Mouse (Mus musculus) ovary, postnatal 10 days (tissue): ENCODE results near the gene Slc27a4.
"Not testable (repeated sequence)": the region's sequence is repeated elsewhere in the genome, so short reads cannot be mapped to it uniquely, and the experiment has no call there.

ENCODE experiments used
- DNase-seq: peaks from one replicate; pipeline ENCODE4 v3.0.0; 2022; ENCODE audit warnings: low spot score

The Slc27a4 gene

DNA sequence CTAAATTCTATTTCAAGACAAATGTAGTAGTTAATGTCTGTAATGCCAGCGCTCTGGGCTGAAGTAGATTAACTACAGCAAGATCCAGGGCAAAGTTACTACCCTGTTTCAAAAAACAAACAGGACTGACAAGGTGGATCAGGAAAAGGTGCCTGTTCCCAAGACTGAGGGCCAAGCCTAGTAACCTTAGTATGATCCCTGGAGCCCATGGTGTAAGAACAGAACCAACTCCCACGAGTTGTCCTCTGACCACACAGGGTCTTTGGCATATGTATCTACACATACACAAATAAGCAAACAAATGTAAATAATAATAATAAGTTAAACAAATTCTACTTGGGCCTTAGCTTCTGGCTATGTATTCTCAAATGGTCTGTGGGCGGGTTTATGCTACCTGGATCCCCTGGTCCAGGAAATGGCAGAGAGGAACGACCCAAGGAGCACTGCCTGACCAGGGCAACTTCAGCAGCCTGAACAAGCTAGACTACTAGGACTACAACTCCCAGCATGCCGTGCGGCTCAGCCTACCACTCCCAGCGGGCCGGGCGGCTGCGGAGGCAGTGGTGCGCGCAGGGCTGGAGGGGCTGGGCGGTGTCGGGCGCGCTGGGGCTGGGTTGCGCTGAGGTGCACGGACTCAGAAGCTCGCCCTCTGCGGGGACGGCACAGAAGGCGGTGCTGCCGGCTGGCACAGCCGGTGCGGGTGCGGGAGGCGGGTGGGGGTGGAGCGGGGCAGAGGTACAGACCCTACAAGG is at the start of gene Slc27a4:
Gene Slc27a4 (plus strand): TSS at position 560 of the 752 bp plus-strand sequence.
- peak; percentile 90 for DNase-seq

DNA sequence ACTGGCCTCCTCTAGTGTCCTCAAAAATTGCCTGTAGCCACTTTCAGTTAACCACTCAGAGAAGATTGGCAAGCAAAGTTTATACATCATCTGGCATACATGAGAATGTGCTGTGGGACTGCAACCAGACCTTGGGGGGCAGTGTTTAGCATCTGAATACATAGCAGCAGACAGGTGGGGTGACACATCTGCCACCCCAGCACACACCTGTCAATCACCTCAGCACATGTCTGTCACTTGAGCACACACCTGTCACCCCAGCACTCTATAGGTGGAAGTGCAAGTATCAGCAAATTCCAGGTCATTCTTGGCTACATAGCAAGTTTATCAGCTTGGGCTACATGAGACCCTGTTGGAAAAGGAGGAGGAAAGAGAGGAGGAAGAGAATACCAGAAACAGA is 46.7 kb upstream of the Slc27a4 start:
- DNase-seq, result no peak

DNA sequence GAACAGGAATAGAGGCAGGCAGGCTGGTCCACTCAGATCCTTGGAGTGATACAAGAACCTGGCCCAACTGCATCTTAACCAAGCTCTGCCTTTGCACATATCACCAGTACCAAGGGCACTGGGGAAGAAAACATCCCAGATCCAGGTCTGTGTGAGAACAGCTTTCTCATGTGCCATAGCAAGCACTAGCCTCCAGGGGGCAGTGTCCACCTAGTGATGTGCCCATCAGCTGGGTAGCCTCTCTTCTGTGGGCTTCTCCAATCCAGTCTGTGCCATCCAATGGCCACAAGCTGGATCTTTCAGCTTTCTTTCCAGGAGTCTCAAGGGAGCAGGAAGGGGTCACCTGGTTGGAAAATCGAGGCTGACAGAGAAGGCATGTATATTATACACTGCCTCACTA is 37.6 kb upstream of the Slc27a4 start:
- DNase-seq, result peak; percentile 46

DNA sequence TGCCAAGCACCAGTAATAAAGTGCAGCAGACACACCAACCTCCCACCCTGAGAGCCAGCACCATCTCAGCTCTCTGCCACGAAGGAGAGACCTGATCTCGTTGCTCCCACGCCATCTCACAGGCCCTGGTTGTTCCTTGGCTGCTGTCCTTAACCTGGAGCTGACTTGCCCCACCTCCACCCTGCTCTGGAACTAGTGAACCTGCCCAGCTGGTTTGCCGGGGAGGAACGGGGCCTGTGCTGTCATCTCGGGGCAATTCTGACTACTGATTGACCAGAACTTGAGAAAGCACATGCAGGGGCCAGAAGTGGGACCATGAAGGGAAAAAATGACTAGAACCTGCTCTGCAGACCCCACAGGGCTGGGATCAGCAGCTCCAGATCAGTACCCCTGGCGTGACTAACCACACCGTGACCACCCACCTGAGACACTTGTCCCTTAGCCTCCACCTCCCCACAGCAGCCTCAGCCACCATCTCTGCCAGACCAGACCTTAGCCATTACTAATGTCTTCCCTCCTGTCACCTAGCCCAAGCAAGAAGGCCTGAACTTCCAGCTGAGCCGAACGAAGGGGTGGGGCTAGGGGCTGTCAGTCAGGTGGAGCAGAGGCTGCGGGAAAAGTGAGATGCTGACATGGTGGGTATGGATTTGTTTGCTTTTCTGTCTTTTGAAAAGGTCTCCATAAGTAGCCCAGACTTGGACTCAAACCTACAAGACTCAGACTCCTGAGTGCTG is 34.3 kb upstream of the Slc27a4 start:
- no peak for DNase-seq

DNA sequence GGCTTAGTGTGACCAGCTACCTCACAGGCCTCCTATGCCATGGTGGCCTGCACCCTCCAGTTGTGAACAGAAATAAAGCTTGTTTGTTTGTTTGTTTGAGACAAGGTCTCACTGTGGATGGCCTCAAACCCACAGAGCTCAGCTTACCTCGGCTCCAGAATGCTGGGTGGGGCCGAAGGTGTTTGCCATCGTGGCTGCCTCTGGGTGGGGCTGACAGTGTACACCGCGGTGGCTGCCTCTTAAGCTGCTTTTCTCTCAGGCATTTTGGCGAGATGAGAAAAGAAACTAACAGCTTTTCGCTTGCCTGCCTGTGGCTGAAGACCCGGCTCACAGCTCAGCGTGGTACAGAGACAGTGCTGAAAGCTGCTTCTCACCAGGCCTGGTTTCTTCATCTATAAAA is 33.5 kb upstream of the Slc27a4 start:
- no peak for DNase-seq

DNA sequence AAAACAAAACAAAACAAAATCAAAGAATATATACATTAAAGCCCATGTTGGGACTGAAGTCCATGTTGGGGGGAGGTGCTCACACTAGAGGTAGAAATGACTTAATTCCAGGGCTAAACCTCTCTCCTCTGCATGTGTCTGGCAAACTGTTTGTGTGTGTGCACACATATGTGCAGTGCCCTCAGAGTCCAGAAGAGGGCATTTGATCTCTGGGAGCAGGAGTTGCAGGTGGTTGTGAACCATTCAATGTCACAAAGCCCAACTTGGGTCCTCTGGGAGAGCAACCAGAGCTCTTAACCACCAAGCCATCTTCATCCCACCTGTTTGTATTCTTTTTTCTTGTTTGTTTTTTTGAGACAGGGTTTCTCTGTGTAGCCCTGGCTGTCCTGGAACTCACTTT is 32.3 kb upstream of the Slc27a4 start:
- no peak for DNase-seq

DNA sequence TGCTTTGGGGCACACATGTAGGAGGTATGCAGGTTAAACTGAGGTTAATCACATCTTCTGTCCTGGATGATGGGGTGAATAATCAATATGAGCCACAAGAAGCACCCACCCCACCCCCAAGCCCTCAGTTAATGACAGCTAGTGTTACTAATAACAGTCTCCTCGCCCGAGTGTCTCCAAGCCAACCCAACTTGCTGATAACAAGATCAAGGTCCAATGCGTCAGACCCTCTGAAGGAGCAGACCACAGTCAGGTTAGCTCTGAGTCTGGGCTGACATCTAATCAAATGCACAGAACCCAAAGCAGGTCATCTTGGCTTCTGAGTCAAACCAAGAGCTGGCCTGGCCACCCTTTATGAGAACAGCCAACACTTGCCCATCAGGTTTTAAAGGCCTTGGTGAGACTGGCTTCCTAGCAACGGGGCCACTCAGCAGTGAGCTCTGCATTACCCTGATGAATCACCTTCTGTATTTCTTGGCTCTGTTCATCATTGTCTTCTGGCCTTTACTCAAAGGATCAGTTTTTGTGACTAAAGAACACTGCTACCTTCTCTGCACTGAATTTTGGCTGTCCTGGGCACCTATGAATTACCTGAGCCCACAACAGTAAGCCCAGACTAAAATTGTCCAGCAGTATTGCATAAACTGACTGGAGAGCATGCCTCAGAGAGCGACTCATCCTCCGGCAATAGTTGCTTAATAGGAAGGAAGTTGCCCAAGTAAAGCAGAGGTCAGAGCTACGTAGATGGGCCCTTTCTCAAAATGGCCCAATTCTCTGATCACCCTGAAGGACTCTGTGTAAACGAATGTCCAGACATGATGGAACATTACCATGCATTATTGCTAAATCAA is 30.6 kb upstream of the Slc27a4 start:
- no peak for DNase-seq

DNA sequence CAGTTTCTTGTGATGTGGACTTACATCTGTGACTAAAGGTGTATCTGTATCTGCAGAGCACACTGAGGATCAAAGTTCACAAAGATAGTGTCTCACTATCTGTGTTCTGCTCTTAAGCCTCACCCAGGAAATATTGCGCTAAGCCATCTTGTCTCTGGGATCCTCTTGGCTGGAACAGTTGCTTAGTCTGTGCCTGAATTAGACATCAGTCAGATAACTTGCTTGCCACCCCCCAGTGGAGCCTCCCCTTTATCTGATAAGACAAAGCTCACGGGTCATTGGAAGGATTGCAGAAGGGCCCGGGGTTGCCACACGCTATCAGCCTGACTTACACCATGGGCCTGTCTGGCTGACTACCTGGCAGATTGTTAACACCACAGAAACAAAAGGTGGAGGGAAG is 29.1 kb upstream of the Slc27a4 start:
- DNase-seq, result no peak

DNA sequence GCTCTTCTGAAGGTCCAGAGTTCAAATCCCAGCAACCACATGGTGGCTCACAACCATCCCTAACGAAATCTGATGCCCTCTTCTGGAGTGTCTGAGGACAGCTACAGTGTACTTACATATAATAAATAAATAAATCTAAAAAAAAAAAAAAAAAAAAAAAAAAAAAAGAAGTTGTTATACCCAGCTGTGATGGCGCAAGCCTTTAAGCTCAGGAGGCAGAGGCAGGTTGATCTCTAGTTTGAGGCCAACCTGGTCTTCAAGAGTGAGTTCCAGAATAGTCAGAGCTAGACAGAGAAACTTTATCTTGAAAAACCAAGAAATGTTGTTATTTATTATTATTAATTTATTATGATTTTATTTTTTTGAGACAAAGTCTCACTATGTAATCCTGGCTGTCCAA is 21.2 kb upstream of the Slc27a4 start:
- DNase-seq, result not testable (repeated sequence)

DNA sequence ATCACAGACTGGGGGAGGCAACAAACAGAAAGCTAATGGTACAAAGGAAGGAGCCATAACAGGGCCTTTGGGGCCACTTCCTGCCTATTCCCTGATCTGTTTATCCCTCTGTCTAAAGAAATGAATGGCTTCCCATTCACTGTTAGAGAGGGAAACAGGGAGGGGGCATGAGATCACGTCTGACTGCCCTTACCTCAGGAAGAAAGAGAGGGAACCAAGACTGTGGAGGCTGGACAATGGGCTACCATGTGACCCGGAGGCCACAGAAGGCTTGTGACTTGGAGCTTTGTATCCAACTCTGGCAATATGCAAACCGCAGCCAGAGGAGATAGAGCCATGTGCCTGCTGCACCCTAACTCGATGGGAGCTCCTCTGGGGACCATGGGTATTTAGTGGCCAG is 18.1 kb upstream of the Slc27a4 start:
- DNase-seq, result no peak

DNA sequence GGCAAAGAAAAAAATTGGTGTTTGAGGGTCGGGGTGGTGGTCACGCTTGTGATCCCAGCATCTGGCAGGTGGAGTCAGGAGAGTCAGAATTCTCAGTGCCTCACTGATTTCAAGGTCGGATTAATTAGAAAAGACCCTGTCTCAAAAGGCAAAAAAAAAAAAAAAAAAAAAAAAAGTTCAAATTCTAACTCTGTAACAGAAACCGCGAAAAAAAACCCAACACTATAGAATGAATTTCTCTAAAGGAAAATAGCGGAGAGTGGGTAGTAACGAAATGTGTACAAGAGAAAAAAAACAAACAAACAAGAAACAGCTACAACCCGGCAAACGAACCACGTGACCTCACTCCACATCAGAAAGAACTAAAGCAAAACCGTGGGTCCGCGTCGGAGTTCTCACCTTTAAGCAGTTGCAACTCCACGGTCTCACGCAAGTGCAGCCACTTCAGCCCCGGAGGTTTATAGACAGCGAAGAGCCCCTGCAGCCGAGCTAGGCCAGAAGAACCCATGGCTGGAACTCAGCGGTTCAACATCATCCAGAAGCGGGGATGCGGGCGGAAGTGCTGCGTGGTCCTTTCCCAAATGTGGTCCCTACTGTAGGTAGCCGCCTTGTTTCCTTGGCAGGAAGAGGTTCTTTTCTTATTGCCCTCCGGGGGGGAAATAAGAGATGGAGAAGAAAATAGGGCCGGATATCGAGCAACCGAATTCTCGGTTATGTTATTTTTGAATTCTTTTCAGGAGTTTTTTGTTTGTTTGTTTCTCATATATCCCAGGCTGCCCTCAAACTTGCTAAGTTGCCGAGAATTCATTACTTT is 15.1 kb upstream of the Slc27a4 start, which contains the start of gene Coq4:
Gene Coq4 (plus strand): TSS at position 390 of the 814 bp plus-strand sequence.
- peak; percentile 70 for DNase-seq

DNA sequence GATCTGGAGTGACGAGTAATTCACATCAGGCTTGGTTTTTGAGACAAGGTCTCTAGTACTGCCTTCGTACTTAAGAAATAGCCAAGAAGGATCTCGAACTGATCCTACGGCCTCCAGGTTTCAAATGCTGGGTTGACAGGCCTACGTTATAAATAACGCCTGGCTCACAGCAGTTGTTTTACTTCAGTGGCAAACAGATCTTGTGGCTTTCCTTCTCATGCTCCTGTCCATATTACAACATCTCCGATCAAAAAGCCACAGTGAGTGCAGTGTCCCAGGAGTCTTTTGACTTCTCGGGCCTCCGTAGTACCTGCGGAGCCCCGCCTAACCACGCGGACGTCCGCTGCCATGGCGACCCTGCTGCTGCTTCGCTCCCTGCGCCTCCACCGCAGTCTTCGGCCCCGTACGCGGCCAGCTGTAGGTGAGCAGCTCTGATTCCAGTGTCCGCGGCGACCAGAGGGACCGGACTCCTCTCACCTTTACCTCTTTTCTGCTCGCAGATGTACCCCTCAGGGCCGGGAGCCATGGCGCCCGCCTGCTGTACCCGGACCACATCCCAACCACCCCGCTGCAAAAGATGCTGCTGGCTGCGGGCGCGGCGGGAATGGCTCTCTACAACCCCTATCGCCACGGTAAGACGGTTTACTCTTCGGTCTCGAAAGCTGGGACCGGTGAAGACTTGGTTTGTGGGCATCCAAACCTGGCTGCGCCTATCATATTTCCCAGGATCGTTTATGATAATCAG is 14.3 kb upstream of the Slc27a4 start, which contains the start of gene Trub2:
Gene Trub2 (minus strand): TSS at position 566 of the 745 bp plus-strand sequence.
- peak; percentile 53 for DNase-seq

DNA sequence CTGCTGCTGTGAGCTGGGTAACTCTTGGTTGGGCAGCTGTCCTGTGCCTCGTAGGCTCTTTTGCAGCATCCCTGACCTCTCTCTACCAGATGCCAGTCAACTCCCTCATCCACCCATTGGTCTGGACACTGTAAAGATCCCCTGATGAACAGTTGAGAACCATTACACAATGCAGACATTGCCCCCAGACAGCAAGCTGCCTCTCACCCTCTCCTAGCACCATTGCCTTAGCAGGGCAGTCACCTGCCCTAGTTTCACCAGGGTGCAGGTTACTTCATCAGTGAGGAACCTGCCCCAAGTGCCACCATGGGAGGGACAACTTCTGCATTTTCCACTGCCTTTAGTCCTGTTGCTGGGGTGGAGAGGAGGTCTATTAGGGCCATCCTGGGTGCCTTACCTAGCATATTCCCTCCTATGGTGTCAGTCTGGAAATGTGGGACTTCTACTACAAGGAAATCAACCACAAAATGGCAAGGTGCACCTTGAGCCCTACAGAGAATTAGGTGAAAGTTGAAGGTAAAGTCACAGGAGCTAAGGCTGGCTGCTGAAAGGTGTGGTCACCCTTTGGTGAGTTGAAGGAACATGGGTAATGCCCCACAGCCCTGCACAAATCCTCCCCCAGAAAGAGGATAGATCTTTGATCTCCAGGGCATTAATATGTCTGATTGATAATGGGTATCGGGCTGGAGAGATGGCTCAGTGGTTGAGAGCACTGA is 9.5 kb upstream of the Slc27a4 start:
- no peak for DNase-seq

DNA sequence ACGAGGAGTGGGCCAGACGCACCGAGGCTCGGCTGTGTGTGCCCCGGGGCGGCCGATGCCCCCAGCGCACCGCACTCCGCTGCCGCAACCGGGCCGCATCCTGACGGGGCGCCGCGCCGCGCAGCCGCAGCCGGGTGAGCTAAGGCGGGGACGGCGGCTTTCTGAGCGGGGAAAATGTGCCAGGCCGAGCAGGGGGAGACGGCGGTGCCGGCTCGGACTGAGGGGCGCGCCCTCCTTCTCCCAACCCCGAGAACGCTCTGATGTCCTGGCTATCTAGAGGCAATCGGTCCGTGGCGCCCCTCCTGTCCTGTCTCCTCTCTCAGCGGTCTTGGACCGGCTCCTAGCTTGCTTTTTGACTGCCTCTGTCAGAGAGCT is 380 bp downstream of the Slc27a4 start:
- no peak for DNase-seq

DNA sequence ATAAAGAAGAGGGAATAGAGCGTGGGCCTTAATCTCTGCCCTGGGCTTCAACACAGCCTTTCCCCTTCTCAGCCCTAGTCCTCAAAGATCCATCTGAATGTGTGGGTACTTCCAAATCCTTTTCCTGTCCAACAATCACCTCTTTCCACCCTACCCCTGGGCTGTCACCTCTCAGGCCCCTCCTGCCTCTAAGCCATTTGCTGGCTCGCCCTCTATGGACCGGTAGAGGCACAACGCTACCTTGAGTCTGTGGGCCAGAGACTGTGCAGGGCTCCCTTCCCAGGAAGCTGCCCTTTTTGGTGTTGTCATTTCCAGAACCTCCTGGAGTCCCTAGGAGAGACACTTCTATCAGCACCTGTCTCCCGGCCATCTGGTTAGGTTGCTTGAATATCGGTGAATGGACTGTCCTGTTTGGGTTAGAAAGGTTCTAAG is 982 bp downstream of the Slc27a4 start:
- DNase-seq, result no peak

DNA sequence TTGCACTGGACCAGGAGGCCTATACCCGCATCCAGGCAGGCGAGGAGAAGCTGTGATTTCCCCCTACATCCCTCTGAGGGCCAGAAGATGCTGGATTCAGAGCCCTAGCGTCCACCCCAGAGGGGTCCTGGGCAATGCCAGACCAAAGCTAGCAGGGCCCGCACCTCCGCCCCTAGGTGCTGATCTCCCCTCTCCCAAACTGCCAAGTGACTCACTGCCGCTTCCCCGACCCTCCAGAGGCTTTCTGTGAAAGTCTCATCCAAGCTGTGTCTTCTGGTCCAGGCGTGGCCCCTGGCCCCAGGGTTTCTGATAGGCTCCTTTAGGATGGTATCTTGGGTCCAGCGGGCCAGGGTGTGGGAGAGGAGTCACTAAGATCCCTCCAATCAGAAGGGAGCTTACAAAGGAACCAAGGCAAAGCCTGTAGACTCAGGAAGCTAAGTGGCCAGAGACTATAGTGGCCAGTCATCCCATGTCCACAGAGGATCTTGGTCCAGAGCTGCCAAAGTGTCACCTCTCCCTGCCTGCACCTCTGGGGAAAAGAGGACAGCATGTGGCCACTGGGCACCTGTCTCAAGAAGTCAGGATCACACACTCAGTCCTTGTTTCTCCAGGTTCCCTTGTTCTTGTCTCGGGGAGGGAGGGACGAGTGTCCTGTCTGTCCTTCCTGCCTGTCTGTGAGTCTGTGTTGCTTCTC is 13.4 kb downstream of the Slc27a4 start:
- no peak for DNase-seq

DNA sequence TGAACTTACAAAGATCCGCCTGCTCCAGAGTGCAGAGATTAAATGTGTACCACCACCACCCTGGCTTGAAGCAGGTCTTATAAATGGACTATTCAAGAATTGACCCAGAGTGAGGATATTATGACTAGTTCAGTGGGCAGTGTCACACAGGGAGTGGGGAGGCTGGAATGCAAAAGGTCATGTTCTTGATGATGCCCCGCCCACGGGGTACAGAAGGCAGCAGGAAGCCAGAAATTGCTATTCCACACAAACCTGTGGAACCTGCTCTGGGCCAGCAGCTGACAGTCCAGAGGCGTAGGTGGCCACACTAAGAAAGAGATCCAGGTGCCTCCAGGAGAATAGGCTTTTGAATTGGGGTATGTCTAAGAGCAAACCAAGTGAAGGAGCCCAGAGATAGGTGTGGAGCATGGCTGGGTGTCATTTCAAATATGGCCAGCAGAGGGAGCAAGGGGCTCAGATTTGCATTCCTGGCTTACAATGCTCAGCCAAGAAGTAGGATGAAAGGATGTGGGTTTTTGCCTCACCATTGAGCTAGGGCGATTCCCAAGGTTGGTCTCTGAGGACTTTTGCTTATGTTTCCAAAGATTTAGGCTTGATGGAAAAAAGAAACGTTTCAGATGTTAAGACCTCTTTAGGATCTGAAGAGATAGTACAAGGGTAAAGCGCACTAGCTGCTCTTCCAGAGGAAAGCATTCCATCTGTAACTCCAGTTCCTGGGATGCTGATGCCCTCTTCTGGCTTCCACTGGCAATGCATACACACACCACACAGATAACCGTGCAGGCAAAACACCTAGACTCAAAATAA is 15.2 kb downstream of the Slc27a4 start:
- peak; percentile 72 for DNase-seq

DNA sequence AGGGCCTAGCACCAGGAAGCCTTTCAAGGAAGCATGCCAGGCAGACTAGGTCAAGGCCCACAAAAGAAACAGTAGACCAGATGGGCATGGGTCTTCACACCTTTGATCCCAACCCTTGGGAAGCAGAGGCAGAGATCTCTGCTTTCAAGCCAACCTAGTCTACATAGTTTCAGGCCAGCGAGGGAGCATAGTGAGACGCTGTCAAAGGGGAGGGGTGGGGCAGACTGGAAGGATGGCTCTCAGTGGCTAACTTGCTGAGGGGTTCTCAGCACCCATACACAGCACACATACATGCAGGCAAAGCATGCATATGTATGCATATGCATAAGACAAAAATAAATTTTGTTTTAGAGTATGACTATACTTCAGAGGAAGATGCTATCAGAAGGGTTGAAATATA is 16.9 kb downstream of the Slc27a4 start:
- no peak for DNase-seq
